Mouse (Mus musculus): ENCODE data around the gene Vsig8.

GRCm38 (mm10) chr1:172549314-172549713 lies 6.4 kb upstream of the Vsig8 start:
- TF ChIP-seq CTCF (IDR thresholded peaks at IDR 0.05; ENCODE audit: control insufficient read depth, insufficient read depth, insufficient read length) (no peak), MYOG (IDR thresholded peaks at IDR 0.05; ENCODE audit: control insufficient read depth, extremely low read depth, insufficient read length) (no peak), MAX (IDR thresholded peaks at IDR 0.05) (no peak), MYOD1 (IDR thresholded peaks at IDR 0.05; ENCODE audit: control insufficient read depth, insufficient read length, low read depth) (no peak)
